Mouse (Mus musculus): ENCODE data around the gene Sh3bp5l. TPM values are rescaled to one million over a fixed set of nuclear protein-coding genes. Genes with fewer than 3 reads are reported as not detected.
"Not testable (repeated sequence)": the region's sequence is repeated elsewhere in the genome, so short reads cannot be mapped to it uniquely, and the experiment has no call there.

Gene Sh3bp5l
- polyA plus RNA-seq, 1 experiment from 2014 or later = 49.1 TPM

DNA sequence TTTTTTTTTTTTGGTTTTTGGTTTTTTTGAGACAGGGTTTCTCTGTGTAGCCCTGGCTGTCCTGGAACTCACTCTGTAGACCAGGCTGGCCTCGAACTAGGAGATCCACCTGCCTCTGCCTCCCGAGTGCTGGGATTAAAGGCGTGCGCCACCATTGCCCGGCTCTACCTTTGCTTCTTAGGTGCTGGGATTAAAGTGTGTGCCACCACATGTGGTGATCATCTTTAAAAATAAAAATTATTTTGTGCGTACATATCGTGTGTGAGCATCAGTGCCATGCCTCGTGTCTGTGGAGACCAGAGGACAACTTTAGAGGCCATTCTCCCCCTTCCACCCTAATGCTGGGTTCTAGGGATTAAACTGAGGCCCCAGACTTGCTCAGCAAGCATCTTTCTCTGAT is 25.2 kb upstream of the Sh3bp5l start:
- 94% methylated on average over 8 of the region's 8 CpGs for WGBS
- H3K9ac ChIP-seq; H3K4me2 ChIP-seq (replicated peaks); H3K27ac ChIP-seq; H3K27me3 ChIP-seq; H3K36me3 ChIP-seq; H3K9me3 ChIP-seq (replicated peaks); ATAC-seq (ENCODE audit: low FRiP score); H3K4me3 ChIP-seq: not testable (repeated sequence)
- H3K4me1 ChIP-seq = peaks cover 21% of the 10 kb centered on the region

GRCm38 (mm10) chr11:58306860-58307308 is 23.6 kb upstream of the Sh3bp5l start, which contains the start of gene Zfp692:
Gene Zfp692, plus strand, starts transcription at chr11:58307069.
- Histone ChIP-seq H3K9ac (peak within 1 kb of the TSS; percentile 74), H3K36me3 (peaks cover 15% of the 10 kb centered on the region), H3K4me3 (peak within 1 kb of the TSS; percentile 45), H3K27ac (peak within 1 kb of the TSS; percentile 71), H3K4me2 (replicated peaks) (peak within 1 kb of the TSS; percentile 70), H3K4me1 (peaks cover 18% of the 10 kb centered on the region), H3K27me3 (0 out of 2 replicates have a peak, but pooled peaks cover 4% of the 10 kb centered on the region), H3K9me3 (replicated peaks) (no peaks in the 10 kb centered on the region)
- under 1% methylated on average over 34 of the region's 34 CpGs for WGBS
- peak; percentile 86 for ATAC-seq (ENCODE audit: low FRiP score)

GRCm38 (mm10) chr11:58307411-58308080 is 23.0 kb upstream of the Sh3bp5l start:
- Histone ChIP-seq H3K4me3 (peak overlapping the region; percentile 45), H3K27me3 (0 out of 2 replicates have a peak, but pooled peaks cover 4% of the 10 kb centered on the region), H3K36me3 (peaks cover 17% of the 10 kb centered on the region), H3K27ac (peak overlapping the region; percentile 71), H3K9me3 (replicated peaks) (no peaks in the 10 kb centered on the region), H3K4me2 (replicated peaks) (peak overlapping the region; percentile 70), H3K9ac (peak overlapping the region; percentile 74), H3K4me1 (peaks cover 18% of the 10 kb centered on the region)
- WGBS = under 1% methylated on average over 42 of the region's 42 CpGs
- peak; percentile 71 for ATAC-seq (ENCODE audit: low FRiP score)

DNA sequence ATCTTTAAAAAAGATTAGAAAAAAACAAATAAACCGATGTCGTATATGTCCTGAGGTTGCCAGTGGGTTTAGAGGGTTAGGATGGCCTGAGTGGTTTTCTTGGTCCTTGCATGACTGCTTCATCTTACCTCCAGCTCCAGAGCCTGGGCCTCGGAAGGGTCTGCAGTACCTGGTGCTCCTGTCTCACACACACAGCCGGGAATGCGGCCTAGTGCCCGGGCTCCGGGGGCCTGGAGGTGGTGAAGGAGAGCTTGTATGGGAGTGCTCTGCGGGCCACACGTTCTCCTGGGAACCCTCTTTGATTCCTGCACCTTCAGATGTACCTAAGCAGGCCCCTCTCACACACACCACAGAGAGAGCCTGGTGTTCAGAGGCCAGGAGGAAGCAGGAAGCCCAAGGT is 21.9 kb upstream of the Sh3bp5l start:
- peaks cover 17% of the 10 kb centered on the region for H3K36me3 ChIP-seq
- no peak overlapping the region for H3K4me2 ChIP-seq (replicated peaks)
- H3K9ac ChIP-seq = no peak overlapping the region
- H3K9me3 ChIP-seq (replicated peaks) = no peaks in the 10 kb centered on the region
- peaks cover 16% of the 10 kb centered on the region for H3K4me1 ChIP-seq
- H3K27me3 ChIP-seq = 0 out of 2 replicates have a peak, but pooled peaks cover 4% of the 10 kb centered on the region
- H3K27ac ChIP-seq = no peak overlapping the region
- no peak for ATAC-seq (ENCODE audit: low FRiP score)
- WGBS = 95% methylated on average over 9 of the region's 9 CpGs
- H3K4me3 ChIP-seq = no peak overlapping the region

DNA sequence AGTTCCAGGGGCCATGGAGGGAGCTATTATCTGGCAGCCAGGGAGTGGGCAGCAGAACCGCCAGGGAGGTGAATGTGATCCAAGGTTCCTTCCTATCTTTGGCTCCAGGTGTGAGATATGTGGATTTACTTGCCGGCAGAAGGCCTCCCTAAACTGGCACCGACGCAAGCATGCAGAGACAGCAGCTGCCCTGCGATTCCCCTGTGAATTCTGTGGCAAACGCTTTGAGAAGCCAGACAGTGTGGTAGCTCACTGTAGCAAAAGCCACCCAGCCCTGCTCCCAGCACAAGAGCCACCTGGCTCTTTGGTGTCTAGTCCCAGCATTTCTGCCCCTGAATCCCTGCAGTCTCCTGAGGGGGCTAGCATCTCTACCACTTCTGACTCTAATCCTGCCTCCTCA is 16.5 kb upstream of the Sh3bp5l start:
- Histone ChIP-seq H3K27ac (no peak overlapping the region), H3K36me3 (peaks cover 50% of the 10 kb centered on the region), H3K27me3 (no peaks in the 10 kb centered on the region), H3K4me2 (replicated peaks) (no peak overlapping the region), H3K9ac (no peak overlapping the region), H3K4me1 (no peaks in the 10 kb centered on the region), H3K9me3 (replicated peaks) (no peaks in the 10 kb centered on the region), H3K4me3 (no peak overlapping the region)
- WGBS = 75% methylated on average over 6 of the region's 6 CpGs
- ATAC-seq (ENCODE audit: low FRiP score) = no peak

DNA sequence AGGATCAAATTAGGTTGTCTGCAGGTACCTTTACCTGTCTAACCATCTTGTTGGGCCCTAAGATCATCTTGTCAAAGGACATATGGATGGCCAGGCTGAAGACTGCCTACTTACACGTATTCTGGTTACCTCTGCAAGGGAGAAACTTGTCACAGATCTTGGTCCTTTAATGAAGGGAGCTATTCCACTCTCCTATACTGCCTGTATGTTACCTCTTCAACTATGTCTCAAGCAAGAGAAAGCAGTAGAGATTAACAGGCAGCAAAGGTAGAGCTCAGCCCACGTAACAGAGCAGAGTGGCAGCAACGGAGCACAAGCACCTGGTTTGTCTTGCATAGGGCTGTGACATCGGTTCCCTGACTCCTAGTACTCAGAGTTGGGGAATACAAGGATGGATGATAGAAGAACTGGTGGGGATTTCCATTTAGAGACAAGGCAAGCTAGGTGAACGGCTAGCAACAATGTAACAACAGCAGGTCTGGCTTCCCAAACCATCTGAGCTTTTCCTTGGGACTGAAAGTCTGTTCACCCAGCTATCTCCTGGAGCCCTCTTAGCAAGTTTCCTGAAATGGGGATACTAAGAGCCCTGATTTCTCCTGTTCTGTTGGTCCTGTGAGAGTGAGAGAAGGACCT is 14.9 kb upstream of the Sh3bp5l start:
- H3K9ac ChIP-seq = no peak overlapping the region
- H3K4me2 ChIP-seq (replicated peaks) = no peak overlapping the region
- H3K9me3 ChIP-seq (replicated peaks) = no peaks in the 10 kb centered on the region
- H3K27ac ChIP-seq = no peak overlapping the region
- ATAC-seq (ENCODE audit: low FRiP score) = no peak
- WGBS = 91% methylated on average over 5 of the region's 5 CpGs
- H3K4me3 ChIP-seq = no peak overlapping the region
- no peaks in the 10 kb centered on the region for H3K4me1 ChIP-seq
- peaks cover 48% of the 10 kb centered on the region for H3K36me3 ChIP-seq
- no peaks in the 10 kb centered on the region for H3K27me3 ChIP-seq

- Histone ChIP-seq H3K27ac (no peak overlapping the region), H3K9ac (no peak overlapping the region), H3K27me3 (no peaks in the 10 kb centered on the region), H3K36me3 (peaks cover 43% of the 10 kb centered on the region), H3K4me2 (replicated peaks) (no peak overlapping the region), H3K9me3 (replicated peaks) (no peaks in the 10 kb centered on the region), H3K4me3 (no peak overlapping the region), H3K4me1 (no peaks in the 10 kb centered on the region)
- 88% methylated on average over 17 of the region's 17 CpGs for WGBS
- ATAC-seq (ENCODE audit: low FRiP score) = no peak
Measured at GRCm38 (mm10) chr11:58316344-58316743, 14.2 kb upstream of the Sh3bp5l start.

GRCm38 (mm10) chr11:58316768-58317390 is 13.6 kb upstream of the Sh3bp5l start:
- no peak for ATAC-seq (ENCODE audit: low FRiP score)
- Histone ChIP-seq H3K27ac (no peak overlapping the region), H3K36me3 (peaks cover 38% of the 10 kb centered on the region), H3K9ac (no peak overlapping the region), H3K9me3 (replicated peaks) (no peaks in the 10 kb centered on the region), H3K4me3 (no peak overlapping the region), H3K4me2 (replicated peaks) (no peak overlapping the region), H3K27me3 (no peaks in the 10 kb centered on the region), H3K4me1 (peaks cover 4% of the 10 kb centered on the region)
- WGBS = 76% methylated on average over 28 of the region's 28 CpGs

DNA sequence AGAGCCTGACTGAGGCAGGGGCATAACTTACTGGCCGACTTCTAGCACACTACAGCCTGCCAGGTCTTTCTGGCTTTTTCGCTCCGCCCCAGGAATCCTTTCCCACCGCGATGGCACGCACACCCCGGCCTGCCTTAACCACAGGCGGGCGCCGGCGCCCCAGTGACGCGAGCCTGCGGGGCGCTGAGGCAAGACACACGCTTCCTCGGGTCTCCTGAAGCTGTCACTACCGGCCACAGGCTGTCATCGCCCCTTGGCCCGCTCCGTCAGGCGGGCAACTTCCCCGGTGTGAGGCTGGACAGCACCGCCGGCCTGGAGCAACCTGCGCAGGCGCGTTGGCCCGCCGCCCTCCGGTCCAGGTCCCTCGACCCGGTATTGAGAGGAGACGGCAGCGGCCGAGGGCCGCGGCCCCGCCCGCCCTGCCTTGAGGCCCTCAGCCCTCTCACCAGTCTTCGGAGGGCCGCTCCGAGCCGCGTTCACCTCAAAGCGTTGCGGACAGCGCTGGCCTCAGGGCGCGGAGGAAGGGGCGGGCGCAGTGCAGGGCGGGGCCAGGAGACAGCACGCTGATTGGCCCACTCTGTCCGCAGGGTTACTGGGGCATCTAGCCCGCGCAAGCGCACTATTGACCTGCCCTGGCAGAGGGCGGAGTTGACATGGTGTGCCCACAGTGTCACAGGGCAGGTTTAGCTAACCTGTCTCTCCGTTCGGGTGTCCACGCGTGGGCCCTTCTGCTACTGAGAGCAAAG is 7.5 kb upstream of the Sh3bp5l start:
- WGBS = under 1% methylated on average over 62 of the region's 63 CpGs

DNA sequence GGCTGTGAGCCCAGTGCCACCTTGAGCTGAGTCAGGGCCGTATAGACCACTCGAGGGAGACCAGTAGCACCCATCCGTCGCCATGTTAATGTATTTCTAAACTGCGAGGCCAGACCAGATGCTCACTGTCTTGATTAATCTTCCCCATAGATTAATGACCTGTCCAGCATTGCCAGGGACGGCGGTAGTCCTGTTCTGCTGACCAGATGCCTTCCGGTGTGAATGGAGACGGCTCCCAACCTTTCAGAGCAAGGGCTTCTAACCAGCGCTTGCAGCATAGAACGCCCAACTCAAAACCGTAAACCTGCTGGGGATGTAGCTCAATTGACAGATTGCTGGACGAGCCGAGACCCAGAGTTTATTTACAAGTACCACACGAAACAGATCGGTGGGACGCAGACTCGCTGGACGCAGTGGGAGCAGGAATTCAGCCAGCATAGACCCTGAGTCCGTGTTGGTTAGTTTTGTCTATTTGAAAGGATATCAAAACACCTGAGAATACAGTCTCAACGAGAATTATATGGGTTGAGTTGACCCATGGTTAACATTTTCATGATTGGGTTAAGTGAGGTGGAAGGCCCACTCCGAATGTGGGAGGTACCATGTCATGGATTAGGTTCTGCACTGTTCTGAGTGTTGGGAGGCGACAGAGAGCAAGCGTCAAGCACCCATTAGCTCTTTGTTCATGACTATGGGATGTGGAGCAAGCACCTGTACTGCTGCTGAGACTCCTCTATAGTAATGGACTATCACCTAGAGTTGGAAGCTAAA is 6.8 kb upstream of the Sh3bp5l start:
- Histone ChIP-seq H3K9me3 (replicated peaks) (no peaks in the 10 kb centered on the region), H3K27ac (peak overlapping the region; percentile 97), H3K4me1 (peaks cover 14% of the 10 kb centered on the region), H3K36me3 (peaks cover 19% of the 10 kb centered on the region), H3K4me3 (peak overlapping the region; percentile 79), H3K9ac (peak overlapping the region; percentile 91), H3K4me2 (replicated peaks) (peak overlapping the region; percentile 78), H3K27me3 (no peaks in the 10 kb centered on the region)
- 17% methylated on average over 24 of the region's 24 CpGs for WGBS
- peak; percentile 15; the same call in 1 of the 2 replicates for ATAC-seq (ENCODE audit: low FRiP score)

More for the DNA sequence above, 7.5 kb upstream of the Sh3bp5l start:
- peaks cover 14% of the 10 kb centered on the region for H3K4me1 ChIP-seq
- H3K36me3 ChIP-seq = peaks cover 20% of the 10 kb centered on the region
- ATAC-seq (ENCODE audit: low FRiP score) = peak; percentile 99
- peak overlapping the region; percentile 91 for H3K9ac ChIP-seq
- peak overlapping the region; percentile 97 for H3K27ac ChIP-seq
- peak overlapping the region; percentile 79 for H3K4me3 ChIP-seq
- no peaks in the 10 kb centered on the region for H3K9me3 ChIP-seq (replicated peaks)
- no peaks in the 10 kb centered on the region for H3K27me3 ChIP-seq
- peak overlapping the region; percentile 78 for H3K4me2 ChIP-seq (replicated peaks)

DNA sequence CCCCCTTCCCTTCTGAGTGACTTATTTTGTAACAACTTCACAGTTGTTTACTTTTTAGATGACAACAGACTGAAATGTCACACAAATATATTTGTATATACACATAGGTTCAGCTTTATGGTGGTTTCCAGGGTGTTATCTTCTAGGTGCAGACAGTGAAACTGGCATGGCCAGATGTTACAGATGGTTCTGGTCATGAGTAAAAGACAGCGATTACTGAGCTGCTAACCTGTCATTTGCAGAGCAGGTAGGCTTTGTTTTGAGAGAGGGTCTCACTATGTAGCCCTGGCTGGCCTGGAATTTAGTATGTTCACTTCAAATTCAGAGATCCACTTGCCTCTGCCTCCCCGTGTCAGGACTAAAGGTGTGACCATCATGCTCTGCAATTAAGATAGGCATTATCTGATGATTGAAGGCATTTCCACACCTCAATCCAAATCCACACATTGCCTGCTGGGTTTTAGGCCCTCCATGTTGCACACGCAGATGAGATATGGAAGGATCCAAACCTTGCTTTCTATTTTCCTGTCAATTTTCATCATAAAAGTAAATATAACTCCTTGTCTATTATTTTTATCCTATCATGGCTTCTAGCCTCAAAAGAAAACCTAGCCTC is 5.8 kb upstream of the Sh3bp5l start:
- H3K36me3 ChIP-seq = peaks cover 13% of the 10 kb centered on the region
- peaks cover 22% of the 10 kb centered on the region for H3K4me1 ChIP-seq
- H3K4me2 ChIP-seq (replicated peaks) = no peak overlapping the region
- no peak overlapping the region for H3K27ac ChIP-seq
- no peaks in the 10 kb centered on the region for H3K9me3 ChIP-seq (replicated peaks)
- no peak for ATAC-seq (ENCODE audit: low FRiP score)
- 84% methylated on average over 3 of the region's 3 CpGs for WGBS
- H3K27me3 ChIP-seq = no peaks in the 10 kb centered on the region
- H3K9ac ChIP-seq = no peak overlapping the region
- no peak overlapping the region for H3K4me3 ChIP-seq

Data from hindbrain, embryonic 12.5 days (tissue).